Mouse (Mus musculus): ENCODE measurements around the gene A830018L16Rik. TPM values are rescaled to one million over a fixed set of nuclear protein-coding genes. Genes with fewer than 3 reads are reported as not detected.

Gene A830018L16Rik
- polyA plus RNA-seq, 1 experiment, result not detected

GRCm38 (mm10) chr1:11580026-11580425 lies 166.1 kb downstream of the A830018L16Rik start:
- no peak overlapping the region for H3ac ChIP-seq (ENCODE audit: control insufficient read depth, insufficient read length)
- no peaks in the 10 kb centered on the region for H3K36me3 ChIP-seq (ENCODE audit: control insufficient read depth, insufficient read depth)
- H3K4me2 ChIP-seq (ENCODE audit: low read depth), result no peak overlapping the region
- no peaks in the 10 kb centered on the region for H3K27me3 ChIP-seq (ENCODE audit: control insufficient read depth, insufficient read depth, insufficient read length)
- no peak overlapping the region for H3K4me3 ChIP-seq
- no peak for TF ChIP-seq TCF12 (IDR thresholded peaks at IDR 0.05; ENCODE audit: insufficient read depth, poor library complexity, severe bottlenecking)
- TF ChIP-seq POLR2A (IDR thresholded peaks at IDR 0.05; ENCODE audit: insufficient read length, low read depth), result no peak
- no peaks in the 10 kb centered on the region for H3K79me2 ChIP-seq (ENCODE audit: control insufficient read depth, insufficient read depth)

- no peak overlapping the region for H3K4me3 ChIP-seq
- H3K27me3 ChIP-seq (ENCODE audit: control insufficient read depth, insufficient read depth, insufficient read length), result no peaks in the 10 kb centered on the region
- no peaks in the 10 kb centered on the region for H3K36me3 ChIP-seq (ENCODE audit: control insufficient read depth, insufficient read depth)
- TF ChIP-seq CEBPB (IDR thresholded peaks at IDR 0.05; ENCODE audit: insufficient read depth, poor library complexity, severe bottlenecking), result no peak
- TF ChIP-seq POLR2A (IDR thresholded peaks at IDR 0.05; ENCODE audit: insufficient read length, low read depth), result no peak
- no peaks in the 10 kb centered on the region for H3K79me2 ChIP-seq (ENCODE audit: control insufficient read depth, insufficient read depth)
- no peak overlapping the region for H3ac ChIP-seq (ENCODE audit: control insufficient read depth, insufficient read length)
- H3K4me2 ChIP-seq (ENCODE audit: low read depth), result no peak overlapping the region
Observed at GRCm38 (mm10) chr1:11588305-11588704, 174.4 kb downstream of the A830018L16Rik start.

- H3K4me3 ChIP-seq, result no peak overlapping the region
- no peaks in the 10 kb centered on the region for H3K79me2 ChIP-seq (ENCODE audit: control insufficient read depth, insufficient read depth)
- no peaks in the 10 kb centered on the region for H3K36me3 ChIP-seq (ENCODE audit: control insufficient read depth, insufficient read depth)
- no peak overlapping the region for H3K4me2 ChIP-seq (ENCODE audit: low read depth)
- H3ac ChIP-seq (ENCODE audit: control insufficient read depth, insufficient read length), result no peak overlapping the region
- TF ChIP-seq MYOG (IDR thresholded peaks at IDR 0.05; ENCODE audit: control insufficient read depth in 1 of 3, insufficient read depth in 1 of 3, insufficient read length in 2 of 3, low read depth in 2 of 3), result no peak
- TF ChIP-seq CEBPB (IDR thresholded peaks at IDR 0.05; ENCODE audit: insufficient read depth, poor library complexity, severe bottlenecking), result no peak
- no peak for TF ChIP-seq USF1 (IDR thresholded peaks at IDR 0.05; ENCODE audit: low read depth)
- no peak for TF ChIP-seq REST (IDR thresholded peaks at IDR 0.05; ENCODE audit: insufficient read depth, insufficient read length)
- no peak for TF ChIP-seq MAX (IDR thresholded peaks at IDR 0.05; ENCODE audit: low read depth)
- no peak for TF ChIP-seq POLR2A (IDR thresholded peaks at IDR 0.05; ENCODE audit: insufficient read length, low read depth)
- no peak for TF ChIP-seq TCF12 (IDR thresholded peaks at IDR 0.05; ENCODE audit: insufficient read depth, poor library complexity, severe bottlenecking)
- H3K27me3 ChIP-seq (ENCODE audit: control insufficient read depth, insufficient read depth, insufficient read length), result no peaks in the 10 kb centered on the region
Observed at GRCm38 (mm10) chr1:11650137-11650536, 236.2 kb downstream of the A830018L16Rik start.

DNA sequence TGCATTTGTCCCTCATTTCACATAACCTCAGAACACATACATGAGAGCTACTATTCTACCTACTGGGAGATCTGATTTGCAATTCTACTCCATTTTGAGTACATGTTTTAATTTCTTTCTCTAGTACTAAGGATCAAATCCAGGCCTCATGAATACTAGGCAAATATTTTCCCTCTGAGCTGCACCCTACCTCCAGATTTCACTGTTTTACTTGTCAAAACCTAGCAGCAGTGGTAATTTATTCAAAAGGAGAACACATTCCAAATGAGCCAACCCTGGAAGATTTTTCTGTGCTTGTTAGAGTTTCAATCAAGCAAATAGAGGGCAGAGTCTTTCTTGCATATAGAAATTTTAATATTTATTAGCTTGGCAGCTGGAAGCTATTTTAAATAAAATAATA lies 238.9 kb downstream of the A830018L16Rik start:
- no peaks in the 10 kb centered on the region for H3K36me3 ChIP-seq (ENCODE audit: control insufficient read depth, insufficient read depth)
- H3K4me3 ChIP-seq, result no peak overlapping the region
- no peaks in the 10 kb centered on the region for H3K79me2 ChIP-seq (ENCODE audit: control insufficient read depth, insufficient read depth)
- H3ac ChIP-seq (ENCODE audit: control insufficient read depth, insufficient read length), result no peak overlapping the region
- no peaks in the 10 kb centered on the region for H3K27me3 ChIP-seq (ENCODE audit: control insufficient read depth, insufficient read depth, insufficient read length)
- TF ChIP-seq TCF3 (IDR thresholded peaks at IDR 0.05; ENCODE audit: insufficient read length, low read depth) (no peak), MYOG (IDR thresholded peaks at IDR 0.05; ENCODE audit: control insufficient read depth in 1 of 3, insufficient read depth in 1 of 3, insufficient read length in 2 of 3, low read depth in 2 of 3) (no peak), USF1 (IDR thresholded peaks at IDR 0.05; ENCODE audit: low read depth) (no peak), MAX (IDR thresholded peaks at IDR 0.05; ENCODE audit: low read depth) (no peak), MYOD1 (IDR thresholded peaks at IDR 0.05; ENCODE audit: control insufficient read depth in 1 of 3, insufficient read length in 2 of 3, low read depth in 2 of 3) (no peak), TCF12 (IDR thresholded peaks at IDR 0.05; ENCODE audit: insufficient read depth, poor library complexity, severe bottlenecking) (no peak), SRF (IDR thresholded peaks at IDR 0.05; ENCODE audit: control insufficient read depth, insufficient read length, low read depth) (no peak), CEBPB (IDR thresholded peaks at IDR 0.05; ENCODE audit: insufficient read depth, poor library complexity, severe bottlenecking) (no peak), E2F4 (IDR thresholded peaks at IDR 0.05; ENCODE audit: insufficient read depth) (no peak), POLR2A (IDR thresholded peaks at IDR 0.05; ENCODE audit: insufficient read length, low read depth) (no peak), REST (IDR thresholded peaks at IDR 0.05; ENCODE audit: insufficient read depth, insufficient read length) (no peak), POLR2AphosphoS2 (IDR thresholded peaks at IDR 0.05; ENCODE audit: insufficient read length, low read depth) (no peak)
- H3K4me2 ChIP-seq (ENCODE audit: low read depth), result no peak overlapping the region

DNA sequence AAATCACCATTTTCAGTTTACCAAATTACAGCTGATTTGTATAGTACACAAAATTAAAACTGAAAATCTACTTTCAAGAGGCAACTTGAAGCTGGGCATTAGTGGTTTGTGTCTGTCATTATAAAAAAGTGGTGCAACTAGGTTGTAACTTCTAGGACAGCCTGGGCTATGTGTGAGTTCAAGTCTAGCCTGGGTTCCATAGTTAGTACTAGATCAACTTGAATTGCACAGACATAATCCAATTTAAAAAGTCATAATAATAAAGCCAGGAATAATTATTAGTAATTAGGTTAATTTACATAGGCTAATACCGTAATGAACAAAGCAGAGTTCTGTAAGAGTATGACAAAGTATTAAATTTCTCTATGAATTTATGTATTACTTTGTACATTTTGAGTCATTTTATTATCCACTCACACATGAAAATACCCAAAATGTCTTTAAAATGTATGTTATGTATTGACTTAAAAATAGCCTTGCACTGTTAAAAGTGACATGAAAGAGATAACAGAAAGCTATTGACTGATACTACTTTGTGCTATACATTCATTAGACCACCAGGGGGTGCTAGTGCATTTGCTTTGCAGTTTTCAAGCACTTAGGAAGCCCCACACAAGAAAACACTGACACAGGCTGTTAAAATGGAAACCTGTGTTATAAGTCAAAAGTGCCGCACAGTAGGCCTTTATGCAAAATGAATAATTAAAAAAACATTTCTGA lies 243.6 kb downstream of the A830018L16Rik start:
- Histone ChIP-seq H3K4me2 (ENCODE audit: low read depth) (no peak overlapping the region), H3K4me3 (no peak overlapping the region), H3K27me3 (ENCODE audit: control insufficient read depth, insufficient read depth, insufficient read length) (no peaks in the 10 kb centered on the region), H3ac (ENCODE audit: control insufficient read depth, insufficient read length) (no peak overlapping the region), H3K79me2 (ENCODE audit: control insufficient read depth, insufficient read depth) (no peaks in the 10 kb centered on the region), H3K36me3 (ENCODE audit: control insufficient read depth, insufficient read depth) (no peaks in the 10 kb centered on the region)
- no peak for TF ChIP-seq MYOG (IDR thresholded peaks at IDR 0.05; ENCODE audit: control insufficient read depth in 1 of 3, insufficient read depth in 1 of 3, insufficient read length in 2 of 3, low read depth in 2 of 3)

Data from myocyte (in vitro differentiated cells).